Mouse (Mus musculus): ENCODE measurements around the gene Nme1.

The Nme1 gene

DNA sequence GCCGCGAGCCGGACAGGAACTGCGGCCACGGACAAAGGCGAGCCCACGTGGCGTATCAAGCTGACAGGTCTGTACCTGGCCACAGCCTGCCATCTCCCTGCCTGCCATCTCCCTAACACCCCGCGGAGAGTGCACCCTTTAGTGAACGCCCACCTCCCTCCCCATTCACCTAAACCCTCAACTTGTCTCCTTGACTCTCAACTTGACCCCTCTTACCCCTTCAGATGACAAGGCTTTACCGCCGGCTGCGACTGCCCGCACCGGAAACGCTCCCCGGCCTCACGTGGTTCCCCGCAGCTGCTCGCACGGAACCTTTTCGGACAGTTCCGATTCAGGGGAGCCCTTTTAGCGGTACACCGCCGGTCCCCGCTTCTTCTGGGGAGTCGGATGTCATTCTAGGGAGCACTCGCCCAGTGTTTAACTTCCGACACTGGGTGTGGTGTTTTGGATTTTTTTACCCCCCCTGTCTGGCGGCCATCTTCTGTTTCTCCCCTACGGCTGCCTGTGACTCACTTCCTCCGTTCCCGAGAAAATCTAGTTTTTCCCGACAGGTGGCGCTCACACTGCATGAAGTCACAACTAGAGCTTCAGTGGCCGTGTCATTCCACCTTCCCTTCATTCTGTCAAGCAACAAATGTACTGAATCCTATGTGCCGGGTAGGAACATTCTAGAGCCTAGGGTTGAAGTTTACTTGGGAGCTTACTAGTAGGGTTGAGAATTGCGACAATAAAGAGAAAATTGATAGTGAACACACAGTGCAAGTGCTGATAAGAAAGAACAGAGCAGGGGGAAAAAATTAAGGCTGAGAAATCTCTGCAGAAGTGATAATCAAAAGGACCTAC lies at the start of gene Nme1, which contains the start of gene Gm20390:
Gene Nme1, minus strand, starts transcription at position 517 of the 843 bp plus-strand sequence.
Gene Gm20390, minus strand, starts transcription at position 289 of the 843 bp plus-strand sequence.
- DNase-seq (ENCODE audit: low spot score in 2 of 2): peak; percentile 96 to 97

DNA sequence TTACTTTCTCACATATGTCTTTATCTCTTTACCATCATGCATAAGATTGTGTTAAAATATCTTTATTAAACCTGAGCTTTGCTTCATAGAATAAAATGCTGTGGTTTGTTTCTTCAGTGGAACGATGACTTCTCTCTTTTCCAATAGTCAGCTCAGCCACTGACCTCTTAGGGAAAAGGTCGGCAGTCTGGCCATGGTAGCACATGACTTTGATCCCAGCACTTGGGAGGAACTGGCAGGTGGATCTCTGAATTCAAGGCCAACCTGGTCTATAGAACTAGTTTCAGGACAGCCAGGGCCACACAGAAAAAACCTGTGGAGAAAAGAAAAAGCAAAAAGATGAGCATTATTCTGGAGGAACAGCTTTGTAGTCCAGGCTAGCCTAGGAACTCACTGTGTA lies 35.0 kb upstream of the Nme1 start:
- no peak for DNase-seq (ENCODE audit: low spot score in 2 of 2)

DNA sequence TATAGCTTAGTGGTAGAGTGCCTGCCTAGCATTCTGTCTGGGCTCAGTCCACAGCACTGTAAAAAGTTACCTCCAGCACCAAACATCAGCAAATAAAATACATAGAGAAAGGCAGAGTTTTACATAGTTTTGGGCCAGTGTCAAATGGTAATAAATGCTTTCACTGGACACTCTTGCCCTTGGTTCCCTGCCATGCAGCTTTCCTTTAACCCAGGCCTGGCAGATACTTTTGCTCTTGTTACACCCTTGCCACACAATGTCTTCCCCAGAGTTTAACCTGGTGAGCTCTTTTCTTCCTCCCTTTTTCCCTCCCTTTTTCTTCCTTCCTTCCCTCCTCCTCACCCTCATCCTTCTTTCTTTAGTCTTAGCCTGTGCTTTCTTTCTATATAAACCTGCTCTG lies 31.0 kb upstream of the Nme1 start:
- no peak for DNase-seq (ENCODE audit: low spot score in 2 of 2)

DNA sequence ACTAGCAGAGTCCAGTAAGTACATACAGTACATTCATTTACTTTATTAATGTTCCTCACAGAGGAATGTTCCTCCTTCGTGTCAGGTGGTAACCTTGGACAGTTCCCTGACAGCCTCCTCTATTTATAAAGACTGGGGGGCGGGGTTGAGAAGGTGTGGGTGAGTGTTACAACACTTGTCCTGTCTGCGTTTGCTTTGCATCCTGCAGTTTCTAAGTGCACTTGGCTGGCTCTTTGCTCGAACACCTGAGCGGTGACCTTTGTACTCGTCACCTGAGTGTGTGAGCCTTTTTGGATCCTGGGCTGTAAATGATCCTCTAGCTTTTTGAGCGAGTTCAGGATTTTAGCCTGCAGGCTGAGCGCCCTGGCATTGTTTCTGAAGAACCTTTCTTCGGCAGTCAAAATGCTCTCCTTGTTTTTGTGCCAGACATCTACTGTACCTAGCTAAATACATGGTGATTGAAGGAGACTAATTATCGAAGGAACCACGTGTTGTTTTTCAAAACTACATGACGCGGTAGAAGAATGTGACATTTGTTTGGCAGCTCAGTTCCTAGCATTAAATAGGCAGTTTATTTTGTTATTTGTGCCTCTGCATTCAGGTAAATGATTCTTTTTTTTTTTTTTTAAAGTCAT lies 28.9 kb upstream of the Nme1 start:
- DNase-seq (ENCODE audit: low spot score in 2 of 2): peak; percentile 35 to 66

GRCm38 (mm10) chr11:93996306-93997140 lies 28.2 kb upstream of the Nme1 start:
- DNase-seq (ENCODE audit: low spot score in 2 of 2): peak; percentile 57 to 80

DNA sequence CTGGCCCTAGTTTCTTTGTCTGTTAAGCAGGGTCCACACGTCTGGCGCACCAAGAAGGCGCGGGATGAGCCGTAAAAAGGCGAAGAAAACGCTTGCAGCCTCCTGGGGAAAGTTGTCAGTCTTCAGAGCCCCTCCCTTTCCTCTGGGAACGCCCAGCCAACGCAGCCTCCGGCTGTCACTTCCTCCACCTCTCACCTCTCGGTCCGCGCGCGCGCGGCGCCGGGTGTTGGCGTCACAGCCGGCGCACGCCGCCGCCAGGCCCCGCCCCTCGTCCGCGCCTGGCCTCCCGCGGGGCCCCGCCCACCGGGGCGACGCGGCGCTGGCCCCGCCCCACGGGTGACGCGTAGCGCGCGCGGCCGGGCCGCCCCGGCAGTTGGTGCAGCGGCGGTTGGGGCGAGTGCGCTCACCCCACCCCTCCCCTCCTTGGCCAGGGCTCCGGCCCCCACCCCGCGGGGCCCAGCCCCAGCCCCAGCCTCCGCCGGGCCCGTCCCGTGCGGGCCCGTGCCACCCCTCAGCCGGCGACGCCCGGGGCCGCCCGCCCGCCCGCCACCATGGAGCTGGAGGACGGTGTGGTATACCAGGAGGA lies 27.5 kb upstream of the Nme1 start, which contains the start of gene Spag9:
Gene Spag9, plus strand, starts transcription at position 372 of the 586 bp plus-strand sequence.
- peak; percentile 94 to 97 for DNase-seq (ENCODE audit: low spot score in 2 of 2)

GRCm38 (mm10) chr11:93995111-93995719 lies 26.9 kb upstream of the Nme1 start:
- DNase-seq (ENCODE audit: low spot score in 2 of 2): peak; percentile 74 to 83

GRCm38 (mm10) chr11:93994531-93994930 lies 26.2 kb upstream of the Nme1 start:
- DNase-seq (ENCODE audit: low spot score in 2 of 2): no peak

GRCm38 (mm10) chr11:93988328-93989062 lies 20.2 kb upstream of the Nme1 start:
- no peak for DNase-seq (ENCODE audit: low spot score in 2 of 2)

- no peak for DNase-seq (ENCODE audit: low spot score in 2 of 2)
Measured at GRCm38 (mm10) chr11:93987625-93988327, 19.5 kb upstream of the Nme1 start.

DNA sequence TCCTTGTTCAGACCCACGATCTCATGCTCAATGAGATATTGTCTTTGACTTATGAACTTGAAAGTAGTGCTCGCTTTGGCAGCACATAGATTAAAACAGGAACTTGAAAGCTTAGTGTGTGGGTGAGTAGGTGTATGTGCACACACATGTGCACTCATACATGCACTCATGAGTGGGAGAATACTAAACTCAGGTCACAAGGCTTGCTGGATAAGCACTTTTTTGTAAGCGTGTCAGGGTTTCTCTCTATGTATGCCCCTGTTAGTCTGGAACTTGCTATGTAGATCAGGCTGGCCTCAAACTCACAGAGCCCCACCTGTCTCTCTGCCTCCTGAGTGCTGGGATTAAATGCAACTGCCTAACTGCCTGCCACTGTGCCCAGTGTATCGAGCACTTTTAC lies 18.7 kb upstream of the Nme1 start:
- DNase-seq (ENCODE audit: low spot score in 2 of 2): no peak

- no peak for DNase-seq (ENCODE audit: low spot score in 2 of 2)
Measured at GRCm38 (mm10) chr11:93986298-93986697, 18.0 kb upstream of the Nme1 start.

DNA sequence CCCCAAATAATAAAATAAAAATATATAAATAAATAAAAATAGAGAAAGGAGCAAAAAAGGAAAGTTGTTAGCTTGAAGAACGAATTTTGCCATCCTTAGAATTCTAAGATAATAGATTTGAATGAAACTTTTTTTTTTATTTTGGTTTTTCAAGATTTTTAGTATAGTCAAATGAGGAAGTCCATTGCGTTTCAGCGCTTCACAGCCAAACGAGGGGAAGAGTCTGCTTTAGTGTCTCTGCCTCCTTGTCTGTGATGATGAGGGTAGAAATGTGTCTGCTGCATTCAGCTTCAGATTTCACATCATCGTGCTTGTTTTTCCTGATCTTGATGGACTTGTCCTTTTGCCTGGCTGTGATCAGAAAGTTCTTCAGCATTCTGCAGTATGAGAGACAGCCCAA lies 16.9 kb upstream of the Nme1 start:
- no peak for DNase-seq (ENCODE audit: low spot score in 2 of 2)

- no peak for DNase-seq (ENCODE audit: low spot score in 2 of 2)
Measured at GRCm38 (mm10) chr11:93984619-93985018, 16.3 kb upstream of the Nme1 start.

DNA sequence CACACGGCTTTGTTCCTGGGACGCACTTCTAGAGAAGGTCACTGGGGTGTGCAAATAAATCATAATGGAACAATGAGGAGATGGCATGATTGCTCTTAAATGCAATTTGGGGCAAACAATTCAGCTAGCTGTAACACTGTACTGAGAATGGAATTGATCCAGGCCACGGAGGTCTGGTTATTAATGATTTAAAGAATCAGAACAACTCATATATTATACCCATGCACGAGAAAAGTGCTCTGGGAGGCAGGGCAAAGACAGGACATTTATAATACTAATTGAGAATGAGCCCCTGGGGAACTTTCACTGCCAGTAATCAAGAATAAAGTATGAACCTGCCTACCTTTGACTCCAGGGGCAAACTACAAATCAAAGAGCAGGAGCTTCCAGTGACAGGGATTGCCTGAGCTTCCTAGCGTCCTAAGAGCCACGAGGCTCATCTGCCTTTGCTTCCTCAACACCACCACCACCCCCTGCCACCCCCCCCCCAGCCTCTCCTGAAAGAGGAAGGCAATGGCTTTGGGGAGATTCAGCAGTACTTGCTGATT lies 11.3 kb upstream of the Nme1 start:
- no peak for DNase-seq (ENCODE audit: low spot score in 2 of 2)

- no peak for DNase-seq (ENCODE audit: low spot score in 2 of 2)
Measured at GRCm38 (mm10) chr11:93972951-93973350, 4.6 kb upstream of the Nme1 start.

GRCm38 (mm10) chr11:93969799-93970198 lies 1.5 kb upstream of the Nme1 start:
- DNase-seq (ENCODE audit: low spot score in 2 of 2): no peak

DNA sequence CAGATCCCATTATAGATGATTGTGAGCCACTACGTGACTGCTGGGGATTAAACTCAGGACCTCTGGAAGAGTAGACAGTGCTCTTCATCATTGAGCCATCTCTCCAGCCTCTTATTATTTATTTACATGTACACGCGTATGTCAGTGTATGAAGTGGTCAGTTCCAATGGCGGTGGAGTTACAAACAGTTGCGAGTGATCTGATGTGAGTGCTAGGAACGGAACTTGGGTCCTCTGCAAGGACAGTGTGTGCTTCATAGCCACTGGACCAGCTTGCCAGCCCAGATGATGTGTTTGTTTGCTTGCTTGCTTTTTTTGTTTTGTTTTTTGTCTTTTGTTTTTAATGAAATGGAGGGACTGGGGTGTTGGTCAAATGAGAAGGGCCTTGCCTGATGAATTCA lies 850 bp upstream of the Nme1 start:
- no peak for DNase-seq (ENCODE audit: low spot score in 2 of 2)

DNA sequence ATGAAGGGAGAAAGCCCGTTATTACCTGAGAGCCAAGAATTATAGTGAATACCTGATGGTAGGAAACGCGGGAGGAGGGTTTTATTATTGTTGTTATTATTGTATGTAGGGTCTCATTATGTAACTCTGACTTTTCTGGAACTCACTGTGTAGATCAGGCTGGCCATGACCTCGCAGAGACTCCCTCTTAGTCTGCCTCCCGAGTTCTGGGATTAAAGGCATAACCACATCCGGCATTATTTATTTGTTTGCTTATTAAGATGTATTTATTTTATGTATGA lies 467 bp upstream of the Nme1 start:
- DNase-seq (ENCODE audit: low spot score in 2 of 2): no peak

- no peak for DNase-seq (ENCODE audit: low spot score in 2 of 2)
Measured at GRCm38 (mm10) chr11:93967381-93967780, 940 bp downstream of the Nme1 start.

All from spleen, postnatal 4 days (tissue).